Mouse (Mus musculus): ENCODE data around the gene Patz1. TPM values are rescaled to one million over a fixed set of nuclear protein-coding genes. Genes with fewer than 3 reads are reported as not detected.

Patz1 gene
- polyA plus RNA-seq, 1 experiment: 29.6 TPM

GRCm38 (mm10) chr11:3289302-3289802 lies 678 bp downstream of the Patz1 start:
- peaks cover 44% of the 10 kb centered on the region for H3K79me2 ChIP-seq (ENCODE audit: control insufficient read depth, insufficient read depth)
- H3ac ChIP-seq (ENCODE audit: control insufficient read depth, insufficient read length, low read depth): peak overlapping the region; percentile 98
- H3K79me3 ChIP-seq (ENCODE audit: low read depth): peaks cover 39% of the 10 kb centered on the region
- H3K4me3 ChIP-seq (ENCODE audit: insufficient read depth, poor library complexity, severe bottlenecking): peak overlapping the region; percentile 77
- H3K36me3 ChIP-seq (ENCODE audit: control insufficient read depth, insufficient read depth): peaks cover 29% of the 10 kb centered on the region
- TF ChIP-seq MYOD1 (IDR thresholded peaks at IDR 0.05; ENCODE audit: control insufficient read depth, insufficient read length, low read depth) (no peak), FOSL1 (IDR thresholded peaks at IDR 0.05; ENCODE audit: insufficient read depth, low read length, poor library complexity, severe bottlenecking) (no peak), CTCF (IDR thresholded peaks at IDR 0.05; ENCODE audit: control insufficient read depth, insufficient read depth, insufficient read length) (no peak), CEBPB (IDR thresholded peaks at IDR 0.05; ENCODE audit: low read depth) (no peak), USF1 (IDR thresholded peaks at IDR 0.05; ENCODE audit: low read depth) (no peak), MAX (IDR thresholded peaks at IDR 0.05) (no peak), MYOG (IDR thresholded peaks at IDR 0.05; ENCODE audit: control insufficient read depth, extremely low read depth, insufficient read length) (no peak)
- H3K27me3 ChIP-seq (ENCODE audit: control insufficient read depth, insufficient read depth, insufficient read length): no peaks in the 10 kb centered on the region

- peak overlapping the region; percentile 98 for H3ac ChIP-seq (ENCODE audit: control insufficient read depth, insufficient read length, low read depth)
- H3K4me3 ChIP-seq (ENCODE audit: insufficient read depth, poor library complexity, severe bottlenecking): peak overlapping the region; percentile 77
- H3K36me3 ChIP-seq (ENCODE audit: control insufficient read depth, insufficient read depth): peaks cover 35% of the 10 kb centered on the region
- no peak for TF ChIP-seq USF1 (IDR thresholded peaks at IDR 0.05; ENCODE audit: low read depth)
- TF ChIP-seq CEBPB (IDR thresholded peaks at IDR 0.05; ENCODE audit: low read depth): no peak
- no peak for TF ChIP-seq MYOD1 (IDR thresholded peaks at IDR 0.05; ENCODE audit: control insufficient read depth, insufficient read length, low read depth)
- TF ChIP-seq CTCF (IDR thresholded peaks at IDR 0.05; ENCODE audit: control insufficient read depth, insufficient read depth, insufficient read length): peak; percentile 91
- no peak for TF ChIP-seq FOSL1 (IDR thresholded peaks at IDR 0.05; ENCODE audit: insufficient read depth, low read length, poor library complexity, severe bottlenecking)
- no peak for TF ChIP-seq MYOG (IDR thresholded peaks at IDR 0.05; ENCODE audit: control insufficient read depth, extremely low read depth, insufficient read length)
- peak; percentile 87 for TF ChIP-seq MAX (IDR thresholded peaks at IDR 0.05)
- peaks cover 42% of the 10 kb centered on the region for H3K79me3 ChIP-seq (ENCODE audit: low read depth)
- no peaks in the 10 kb centered on the region for H3K27me3 ChIP-seq (ENCODE audit: control insufficient read depth, insufficient read depth, insufficient read length)
- peaks cover 51% of the 10 kb centered on the region for H3K79me2 ChIP-seq (ENCODE audit: control insufficient read depth, insufficient read depth)
Observed at GRCm38 (mm10) chr11:3289803-3290639, 1.3 kb downstream of the Patz1 start.

- TF ChIP-seq USF1 (IDR thresholded peaks at IDR 0.05; ENCODE audit: low read depth) (no peak), MYOD1 (IDR thresholded peaks at IDR 0.05; ENCODE audit: control insufficient read depth, insufficient read length, low read depth) (no peak), MYOG (IDR thresholded peaks at IDR 0.05; ENCODE audit: control insufficient read depth, extremely low read depth, insufficient read length) (no peak), CEBPB (IDR thresholded peaks at IDR 0.05; ENCODE audit: low read depth) (no peak), CTCF (IDR thresholded peaks at IDR 0.05; ENCODE audit: control insufficient read depth, insufficient read depth, insufficient read length) (no peak), FOSL1 (IDR thresholded peaks at IDR 0.05; ENCODE audit: insufficient read depth, low read length, poor library complexity, severe bottlenecking) (no peak), MAX (IDR thresholded peaks at IDR 0.05) (no peak)
- Histone ChIP-seq H3K36me3 (ENCODE audit: control insufficient read depth, insufficient read depth) (peaks cover 41% of the 10 kb centered on the region), H3K79me3 (ENCODE audit: low read depth) (peaks cover 47% of the 10 kb centered on the region), H3K27me3 (ENCODE audit: control insufficient read depth, insufficient read depth, insufficient read length) (no peaks in the 10 kb centered on the region), H3K79me2 (ENCODE audit: control insufficient read depth, insufficient read depth) (peaks cover 58% of the 10 kb centered on the region), H3ac (ENCODE audit: control insufficient read depth, insufficient read length, low read depth) (peak overlapping the region; percentile 98), H3K4me3 (ENCODE audit: insufficient read depth, poor library complexity, severe bottlenecking) (peak overlapping the region; percentile 77)
Observed at GRCm38 (mm10) chr11:3290640-3291310, 2.1 kb downstream of the Patz1 start.

- Histone ChIP-seq H3K4me3 (ENCODE audit: insufficient read depth, poor library complexity, severe bottlenecking) (peak overlapping the region; percentile 77), H3ac (ENCODE audit: control insufficient read depth, insufficient read length, low read depth) (peak overlapping the region; percentile 98), H3K27me3 (ENCODE audit: control insufficient read depth, insufficient read depth, insufficient read length) (no peaks in the 10 kb centered on the region), H3K79me2 (ENCODE audit: control insufficient read depth, insufficient read depth) (peaks cover 65% of the 10 kb centered on the region), H3K36me3 (ENCODE audit: control insufficient read depth, insufficient read depth) (peaks cover 49% of the 10 kb centered on the region), H3K79me3 (ENCODE audit: low read depth) (peaks cover 50% of the 10 kb centered on the region)
- TF ChIP-seq CTCF (IDR thresholded peaks at IDR 0.05; ENCODE audit: control insufficient read depth, insufficient read depth, insufficient read length) (no peak), MYOD1 (IDR thresholded peaks at IDR 0.05; ENCODE audit: control insufficient read depth, insufficient read length, low read depth) (no peak), MYOG (IDR thresholded peaks at IDR 0.05; ENCODE audit: control insufficient read depth, extremely low read depth, insufficient read length) (no peak), CEBPB (IDR thresholded peaks at IDR 0.05; ENCODE audit: low read depth) (no peak)
Observed at GRCm38 (mm10) chr11:3291311-3292061, 2.8 kb downstream of the Patz1 start.

GRCm38 (mm10) chr11:3292062-3292421 lies 3.4 kb downstream of the Patz1 start:
- no peak for TF ChIP-seq CTCF (IDR thresholded peaks at IDR 0.05; ENCODE audit: control insufficient read depth, insufficient read depth, insufficient read length)
- peak; percentile 35 for TF ChIP-seq USF1 (IDR thresholded peaks at IDR 0.05; ENCODE audit: low read depth)
- no peak for TF ChIP-seq FOSL1 (IDR thresholded peaks at IDR 0.05; ENCODE audit: insufficient read depth, low read length, poor library complexity, severe bottlenecking)
- TF ChIP-seq CEBPB (IDR thresholded peaks at IDR 0.05; ENCODE audit: low read depth): no peak
- H3K4me3 ChIP-seq (ENCODE audit: insufficient read depth, poor library complexity, severe bottlenecking): peak overlapping the region; percentile 77
- peaks cover 71% of the 10 kb centered on the region for H3K79me2 ChIP-seq (ENCODE audit: control insufficient read depth, insufficient read depth)
- peaks cover 54% of the 10 kb centered on the region for H3K36me3 ChIP-seq (ENCODE audit: control insufficient read depth, insufficient read depth)
- H3K79me3 ChIP-seq (ENCODE audit: low read depth): peaks cover 55% of the 10 kb centered on the region
- H3ac ChIP-seq (ENCODE audit: control insufficient read depth, insufficient read length, low read depth): peak overlapping the region; percentile 98
- H3K27me3 ChIP-seq (ENCODE audit: control insufficient read depth, insufficient read depth, insufficient read length): no peaks in the 10 kb centered on the region

All from C2C12 (cell line).